Mouse (Mus musculus): ENCODE measurements around the gene Vmn1r122.
"Not testable (repeated sequence)": the region's sequence is repeated elsewhere in the genome, so short reads cannot be mapped to it uniquely, and the experiment has no call there.

Vmn1r122 gene

GRCm38 (mm10) chr7:21134028-21134427 lies at the start of gene Vmn1r122:
Gene Vmn1r122 (minus strand): TSS chr7:21134128.
- DNase-seq (ENCODE audit: low read depth): not testable (repeated sequence)

- DNase-seq (ENCODE audit: low read depth): not testable (repeated sequence)
Observed at GRCm38 (mm10) chr7:21161885-21162284, 28.0 kb upstream of the Vmn1r122 start, which contains the start of gene Vmn1r123. Gene Vmn1r123 (plus strand): TSS chr7:21162185.

GRCm38 (mm10) chr7:21098413-21098812 lies 35.5 kb downstream of the Vmn1r122 start, which contains the start of gene Vmn1r121:
Gene Vmn1r121 (minus strand): TSS chr7:21098513.
- DNase-seq (ENCODE audit: low read depth): not testable (repeated sequence)
